Mouse (Mus musculus) fat pad, adult 2 months (tissue): ENCODE results near the gene Tdpoz2.
"Not testable (repeated sequence)": the region's sequence is repeated elsewhere in the genome, so short reads cannot be mapped to it uniquely, and the experiment has no call there.

Experiments used
- DNase-seq: peaks from one replicate; pipeline ENCODE4 v3.0.0-alpha.2; 2011; ENCODE audit warnings: low read depth, low spot score; ENCODE audit errors: extremely low read depth

The Tdpoz2 gene

GRCm38 (mm10) chr3:93652586-93652985 is at the start of gene Tdpoz2:
Tdpoz2 (minus strand) TSS chr3:93652686.
- DNase-seq, result no peak

GRCm38 (mm10) chr3:93692970-93693369 is 40.5 kb upstream of the Tdpoz2 start, which contains the start of gene Gm37596:
Gm37596 (minus strand) TSS chr3:93693070.
- not testable (repeated sequence) for DNase-seq

GRCm38 (mm10) chr3:93676210-93676609 is 23.7 kb upstream of the Tdpoz2 start, which contains the start of gene Tdpoz1:
Tdpoz1 (minus strand) TSS chr3:93676310.
- not testable (repeated sequence) for DNase-seq

GRCm38 (mm10) chr3:93670805-93671503 is 18.5 kb upstream of the Tdpoz2 start:
- not testable (repeated sequence) for DNase-seq

GRCm38 (mm10) chr3:93654260-93654659 is 1.8 kb upstream of the Tdpoz2 start:
- DNase-seq, result no peak

- DNase-seq, result not testable (repeated sequence)
These were observed 21.4 kb downstream of the Tdpoz2 start for GRCm38 (mm10) chr3:93630917-93631714.

GRCm38 (mm10) chr3:93608970-93609369 is 43.5 kb downstream of the Tdpoz2 start:
- not testable (repeated sequence) for DNase-seq

GRCm38 (mm10) chr3:93601903-93602302 is 50.6 kb downstream of the Tdpoz2 start:
- DNase-seq, result no peak
